Mouse (Mus musculus): ENCODE data around the gene Bad.

DNA sequence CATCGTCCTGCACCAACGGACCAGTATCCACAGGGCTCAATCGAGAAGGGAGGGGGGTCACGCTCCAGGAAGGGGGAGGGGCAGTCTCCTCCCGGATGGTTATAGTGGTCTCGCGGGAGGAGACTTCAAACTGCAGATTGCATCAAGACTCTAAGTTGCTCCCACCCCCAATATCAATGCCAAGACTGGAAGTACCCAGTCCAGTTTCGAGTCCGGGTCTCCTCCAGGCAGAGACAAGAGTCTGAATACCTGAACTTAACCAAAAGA is 16.4 kb upstream of the Bad start, which contains the start of gene Catsperz:
- TF ChIP-seq CTCF (IDR thresholded peaks at IDR 0.05; ENCODE audit: low read depth, low read length) (no peak), POLR2A (IDR thresholded peaks at IDR 0.05; ENCODE audit: borderline replicate concordance, low read depth, low read length) (no peak)

All from bone marrow macrophage, adult 2 months (primary cell).